Mouse (Mus musculus) left cerebral cortex, postnatal 4 days (tissue): Measurements from ENCODE around the gene C130050O18Rik. TPM values are rescaled to one million over a fixed set of nuclear protein-coding genes. Genes with fewer than 3 reads are reported as not detected.

Experiments
- DNase-seq: peaks from one replicate; pipeline ENCODE4 v3.0.0-alpha.2; 2022
- intact Hi-C: fragments of 180-260 bp; cut with DNase I; formaldehyde crosslinking; loops from one replicate; pipeline ENCODE4 v1.15.1; 2025
- total RNA-seq, 2 experiments: library from RNA; stranded (reverse); gene quantifications; 2 replicates each; pipeline ENCODE4 v1.2.3; 2021

Gene C130050O18Rik
- total RNA-seq = not detected

DNA sequence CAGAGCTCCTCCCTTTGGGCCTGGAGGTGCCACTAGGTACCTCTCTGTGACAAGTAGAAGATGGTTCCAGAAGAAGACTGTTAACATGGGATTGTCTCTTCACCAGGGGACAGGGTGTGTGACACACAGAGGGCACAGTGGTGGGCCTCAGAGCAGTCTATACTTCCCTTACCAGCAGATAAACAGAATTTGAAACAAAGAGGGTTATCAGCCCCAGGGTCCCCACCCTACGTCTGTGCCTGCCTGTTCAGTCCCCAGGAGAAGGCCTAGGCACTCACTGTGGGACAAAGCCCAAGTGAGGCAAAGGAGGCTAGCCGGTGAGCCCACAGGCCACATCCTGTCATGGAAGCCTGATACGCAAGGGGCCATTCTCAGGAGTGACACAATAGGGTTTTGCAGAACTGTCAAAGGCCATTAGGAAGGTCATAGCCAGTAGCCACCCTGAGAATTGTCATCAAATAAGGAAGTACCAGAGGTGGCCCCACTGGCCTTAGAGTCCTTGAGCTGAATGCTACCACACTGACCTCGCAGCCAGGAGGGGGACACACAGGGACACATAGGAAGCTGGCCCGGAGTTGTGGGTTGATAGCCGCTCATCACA is at the start of gene C130050O18Rik:
Gene C130050O18Rik, plus strand, starts transcription at position 480 of the 601 bp plus-strand sequence.
- intact Hi-C loops = no loop called here
- no peak for DNase-seq

DNA sequence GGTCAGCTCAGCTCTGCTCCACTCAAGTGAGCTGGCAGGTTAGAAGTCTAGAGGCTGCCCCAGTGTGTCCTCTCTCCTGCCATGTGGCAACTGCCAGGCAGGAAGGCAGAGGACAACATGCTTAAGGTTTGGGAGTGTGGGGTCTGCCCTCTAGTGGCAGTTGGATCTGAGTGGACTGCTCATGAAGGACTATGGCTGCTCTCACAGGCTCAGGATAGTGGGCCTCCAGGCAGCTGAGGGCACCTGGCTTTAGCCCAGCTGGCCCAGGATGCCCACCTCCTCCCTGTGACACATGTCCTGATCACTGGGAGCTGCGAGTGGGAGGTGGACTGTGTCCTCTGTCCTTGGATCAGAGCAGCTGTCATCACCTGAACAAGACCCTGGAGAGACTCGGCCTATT is 46.4 kb upstream of the C130050O18Rik start:
- peak; percentile 61 for DNase-seq
- intact Hi-C loops = no loop called here

DNA sequence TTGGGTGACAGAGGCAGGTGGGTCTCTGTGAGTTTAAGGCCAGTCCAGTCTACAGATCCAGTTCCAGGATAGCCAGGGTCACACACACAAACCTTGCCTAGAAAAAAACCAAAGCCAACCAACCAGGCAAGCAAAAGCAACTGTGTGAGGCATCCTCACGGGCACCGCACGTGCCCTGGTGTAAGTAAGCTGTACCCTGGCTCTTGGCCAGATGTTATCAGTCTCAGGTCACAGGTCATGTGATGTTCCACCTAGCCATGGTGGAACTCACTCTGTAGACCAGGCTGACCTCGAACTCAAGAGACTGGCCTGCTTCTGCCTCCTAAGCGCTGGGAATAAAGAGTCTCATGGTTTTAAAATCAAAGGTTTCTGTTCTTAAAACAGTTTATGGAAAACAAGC is 45.8 kb upstream of the C130050O18Rik start:
- no peak for DNase-seq
- intact Hi-C loops = no loop called here

DNA sequence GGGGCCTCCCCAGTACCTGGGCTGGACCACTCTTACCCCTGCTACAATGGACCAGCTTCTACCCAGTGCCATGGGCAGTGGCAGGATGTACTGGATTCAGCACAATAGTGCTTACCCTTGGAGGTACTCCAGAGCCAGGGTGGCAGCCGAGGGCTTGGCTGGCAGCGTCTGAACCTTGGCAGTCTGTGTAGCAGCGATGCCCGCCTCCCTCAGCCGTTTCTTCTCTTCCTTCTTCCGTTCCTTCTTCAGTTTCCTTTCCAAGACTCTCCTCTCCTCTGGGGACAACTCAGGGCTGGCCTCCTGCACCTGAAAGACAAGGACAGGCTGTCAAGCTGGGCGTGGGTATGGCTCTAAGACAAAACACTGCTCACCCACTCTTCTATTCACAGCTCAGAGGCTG is 41.2 kb upstream of the C130050O18Rik start:
- intact Hi-C loops = loop anchor here (5.0 kb wide), 1 partner anchor 103 kb away; no protein-coding TSS in a partner anchor
- DNase-seq = no peak

DNA sequence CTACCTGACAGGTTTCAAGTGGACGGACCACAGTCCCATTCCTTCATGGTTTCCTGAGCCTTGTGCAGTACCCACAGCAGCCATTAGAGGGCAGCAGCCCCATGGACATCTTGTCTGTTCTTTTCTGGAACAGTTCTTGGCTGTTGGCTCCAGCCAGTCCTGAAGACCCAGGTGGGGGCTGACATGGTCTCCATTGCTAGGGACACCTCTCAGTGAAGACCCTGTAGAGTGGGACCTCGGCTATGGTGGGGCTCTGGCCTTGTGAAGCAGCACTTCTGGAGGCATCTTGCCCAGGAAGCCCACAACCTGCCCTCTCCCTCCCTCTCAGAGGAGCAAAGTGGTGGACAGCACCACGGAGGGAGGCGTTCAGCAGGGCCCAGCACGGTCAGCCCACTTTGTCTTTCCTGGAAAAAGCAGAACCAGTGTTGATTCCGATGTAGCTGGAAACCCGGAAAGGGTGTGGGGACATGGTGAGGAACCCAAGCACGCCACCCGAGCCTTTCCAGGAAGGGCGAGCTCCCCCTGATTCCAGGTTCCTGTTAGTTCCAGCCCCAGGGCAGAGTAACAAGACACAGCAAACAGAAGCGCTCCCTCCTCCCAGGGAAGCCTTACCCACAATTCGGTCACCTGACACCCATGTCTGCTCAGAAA is 40.7 kb upstream of the C130050O18Rik start:
- intact Hi-C loops = loop anchor here (5.0 kb wide), 1 partner anchor 103 kb away; no protein-coding TSS in a partner anchor
- DNase-seq = peak; percentile 92

DNA sequence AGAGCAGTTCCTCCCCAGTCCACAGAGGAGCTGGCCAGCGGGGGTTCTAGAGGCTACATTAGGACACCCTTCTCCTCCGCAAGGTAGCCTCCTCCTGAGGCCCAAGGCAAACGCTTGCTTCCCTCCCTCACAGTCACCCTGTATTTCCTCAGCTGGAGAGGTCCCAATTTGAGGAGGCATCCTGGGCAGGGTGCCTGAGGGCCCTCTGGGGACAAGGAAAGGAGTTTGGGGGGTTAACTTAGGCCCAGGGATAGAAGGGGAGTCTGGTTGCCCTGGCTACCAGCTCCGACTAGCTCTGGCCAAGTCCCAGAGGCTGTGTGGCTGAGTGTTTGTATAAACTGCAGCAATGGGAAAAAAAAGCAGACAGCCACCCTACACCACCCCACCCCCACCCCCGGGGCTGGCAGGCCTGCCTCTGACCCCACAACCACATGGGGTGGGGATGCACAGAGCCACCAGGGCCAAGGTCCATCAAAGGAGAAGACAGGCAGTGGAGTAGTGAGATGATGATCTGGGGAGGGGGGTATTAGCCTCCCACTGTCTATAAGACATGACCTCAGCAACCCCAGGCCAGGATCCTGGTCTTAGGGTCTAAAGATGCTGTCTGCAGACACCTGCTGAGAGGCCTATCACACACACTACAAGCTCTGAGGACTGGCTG is 40.0 kb upstream of the C130050O18Rik start:
- intact Hi-C loops = loop anchor here (5.0 kb wide), 1 partner anchor 102 kb away; no protein-coding TSS in a partner anchor
- DNase-seq = no peak

DNA sequence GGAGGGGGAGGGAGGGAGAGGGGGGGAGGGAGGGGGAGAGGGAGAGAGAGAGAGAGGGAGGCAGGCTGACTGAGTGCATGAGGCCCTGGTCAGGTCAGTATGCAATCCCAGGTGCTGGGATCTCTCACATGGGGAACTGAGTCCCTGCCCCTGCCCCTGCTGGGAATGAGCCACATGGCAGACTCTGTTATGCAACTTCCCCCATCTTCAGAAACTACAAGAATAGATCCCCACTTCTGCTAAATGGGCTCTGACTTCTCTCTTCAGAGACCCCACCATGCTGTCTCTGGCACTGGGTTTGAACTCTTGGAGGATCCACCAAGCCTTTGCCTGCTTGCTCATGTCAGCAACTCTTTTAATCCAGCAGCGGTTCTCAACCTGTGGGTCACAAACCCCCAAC is 39.3 kb upstream of the C130050O18Rik start:
- intact Hi-C loops = no loop called here

DNA sequence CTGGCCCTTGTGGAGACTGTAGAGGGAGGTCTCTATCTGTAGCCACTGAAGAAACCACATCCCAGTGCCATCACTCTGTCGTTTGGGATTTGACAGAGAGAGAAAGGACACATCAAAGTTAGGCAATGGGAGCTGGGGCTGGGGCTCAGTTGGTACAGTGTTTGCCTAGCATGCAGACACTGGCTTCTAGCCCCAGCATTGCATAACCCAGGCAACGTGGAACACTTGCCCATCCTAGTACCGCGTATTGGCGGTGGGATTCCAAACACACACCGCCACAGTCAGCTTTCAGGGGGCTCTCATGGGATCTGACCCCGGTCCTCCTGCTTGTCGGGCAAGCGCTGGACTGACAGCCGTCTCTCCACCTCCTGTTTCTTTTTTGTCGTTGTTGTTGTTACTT is 38.6 kb upstream of the C130050O18Rik start:
- no peak for DNase-seq
- intact Hi-C loops = no loop called here

More for the DNA sequence above, 39.3 kb upstream of the C130050O18Rik start:
- no peak for DNase-seq

DNA sequence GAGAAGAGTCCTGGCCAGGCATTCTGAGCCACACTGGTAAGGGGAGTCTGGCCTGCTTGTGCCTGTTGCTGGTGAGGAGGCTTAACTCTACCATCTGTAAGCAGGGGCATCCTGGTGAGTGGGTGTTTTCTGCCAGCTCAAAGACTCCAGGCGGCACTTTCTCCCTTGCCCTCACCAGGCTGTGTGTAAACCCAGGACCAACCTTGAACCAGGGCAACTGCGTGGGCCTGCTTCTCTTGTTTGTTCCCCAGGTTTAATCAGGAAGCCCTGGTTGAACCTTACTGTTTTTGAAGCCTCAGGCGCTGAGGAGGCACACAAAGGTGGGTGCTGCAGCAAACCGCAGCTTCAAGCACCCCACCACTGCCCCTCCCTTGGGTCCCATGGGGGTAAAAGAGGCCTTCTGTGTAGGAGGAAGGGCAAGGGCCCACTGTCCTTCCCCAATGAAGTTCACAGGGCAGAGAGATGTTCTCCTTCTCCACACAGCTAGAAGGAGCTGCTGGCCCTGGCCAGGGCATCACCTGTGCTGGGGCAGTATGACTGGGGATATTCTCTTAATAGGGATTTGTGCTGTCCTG is 37.1 kb upstream of the C130050O18Rik start:
- intact Hi-C loops = no loop called here
- no peak for DNase-seq

DNA sequence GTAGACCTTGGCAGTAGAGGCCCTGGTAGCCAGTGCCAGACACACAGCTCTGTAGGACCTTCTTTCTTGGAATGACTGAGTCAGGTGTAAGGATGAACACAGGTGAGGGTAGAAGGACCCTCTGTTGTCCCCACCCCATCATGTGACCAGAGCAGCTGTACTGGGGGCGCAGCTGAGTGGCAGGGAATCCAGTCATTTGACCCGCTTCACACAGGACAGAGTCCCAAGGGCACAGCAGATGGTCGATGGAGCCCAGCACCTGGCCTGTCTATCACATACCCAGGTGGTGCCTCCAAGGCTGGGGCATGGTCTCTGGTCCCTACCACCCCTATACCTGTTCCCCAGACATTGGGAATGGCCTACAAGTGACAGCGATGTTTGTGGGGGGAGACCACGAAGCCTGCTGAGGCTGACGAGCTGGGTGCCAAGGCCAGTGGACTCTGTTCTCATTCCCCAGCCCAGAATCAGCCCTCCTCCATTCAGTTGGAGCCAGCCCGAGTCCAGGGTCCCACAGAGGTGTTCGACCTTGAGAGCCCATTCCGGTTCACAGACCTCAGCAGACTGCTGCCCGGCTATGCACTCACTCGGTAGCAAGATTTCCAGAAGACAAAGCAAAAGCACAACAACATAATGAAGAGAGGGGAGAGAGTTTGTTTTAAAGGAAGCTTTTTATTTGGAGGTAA is 36.3 kb upstream of the C130050O18Rik start:
- intact Hi-C loops = no loop called here
- no peak for DNase-seq

DNA sequence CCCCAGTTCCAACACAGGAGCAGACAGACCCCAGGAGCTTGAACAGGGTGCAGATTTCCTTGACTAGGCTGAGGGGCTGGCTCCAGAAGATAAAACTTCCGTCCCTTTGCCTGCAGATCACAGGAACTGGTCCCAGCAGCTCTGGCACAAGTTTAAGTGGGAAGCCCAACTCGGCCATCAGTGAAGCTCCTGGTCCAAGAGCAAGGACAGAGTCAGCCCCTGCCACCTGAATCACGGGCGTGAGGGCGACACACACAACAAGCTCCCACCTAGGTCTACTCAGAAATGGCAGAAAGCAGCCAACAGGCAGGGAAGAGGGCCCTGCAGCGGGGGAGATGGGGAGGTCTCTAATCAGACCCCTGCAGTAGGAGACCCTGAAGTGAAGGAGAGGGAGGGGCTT is 34.7 kb upstream of the C130050O18Rik start:
- intact Hi-C loops = no loop called here

DNA sequence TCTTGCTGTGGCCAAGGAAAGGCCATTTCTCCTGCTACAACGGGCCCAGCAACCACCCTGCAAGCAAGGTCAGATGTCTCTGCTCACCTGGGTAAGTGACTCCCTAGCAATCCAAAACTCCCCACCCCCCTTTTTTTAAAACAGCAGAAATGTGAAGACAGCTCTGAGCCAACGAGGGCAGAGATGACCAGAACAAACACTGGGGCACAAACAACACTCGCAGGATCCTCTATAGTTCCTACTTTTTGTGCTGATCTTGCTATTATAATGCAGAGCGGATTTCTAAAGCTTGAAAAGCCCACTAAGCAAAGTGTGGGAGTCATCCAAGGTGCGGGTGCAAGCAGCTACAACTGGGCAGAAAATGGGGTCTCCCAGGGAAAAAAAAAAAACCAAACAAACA is 34.0 kb upstream of the C130050O18Rik start:
- intact Hi-C loops = no loop called here
- no peak for DNase-seq

More for the DNA sequence above, 34.7 kb upstream of the C130050O18Rik start:
- DNase-seq = no peak

DNA sequence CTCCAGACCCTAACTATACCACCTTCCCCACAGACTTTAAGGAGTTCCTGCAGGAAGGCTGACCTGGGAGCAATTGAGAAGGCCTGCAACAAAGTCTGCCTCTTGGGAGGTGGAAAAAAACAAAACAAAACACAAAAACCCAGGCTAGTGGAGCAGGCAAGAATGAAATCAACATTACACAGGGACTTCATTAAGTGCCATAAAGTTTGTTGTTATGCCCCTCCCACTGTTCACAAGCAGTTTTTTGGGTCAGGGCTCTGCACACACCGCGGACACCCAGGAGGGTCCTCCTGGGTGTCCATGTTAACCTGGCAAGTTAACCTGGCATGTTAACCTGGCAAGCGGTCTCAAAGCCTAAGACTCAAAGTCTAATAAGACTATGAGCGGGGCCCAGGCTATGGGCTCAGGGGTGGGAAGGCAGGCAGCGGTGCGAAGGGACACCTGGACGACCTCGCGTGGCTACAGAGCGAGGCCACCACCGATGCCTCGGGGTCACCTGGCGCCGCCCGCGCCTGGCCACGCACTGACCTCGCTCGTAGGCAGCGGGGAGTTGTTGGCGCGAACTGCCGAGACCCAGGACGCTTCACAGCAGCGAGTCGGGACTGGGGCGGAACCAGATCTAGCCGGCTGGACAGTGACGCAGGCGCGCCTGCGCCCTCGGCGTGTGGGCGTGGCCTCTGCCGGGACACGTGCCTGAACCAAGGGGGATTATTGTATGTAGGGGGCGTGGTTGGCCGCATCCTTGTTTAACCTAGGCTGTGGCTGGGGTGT is 33.3 kb upstream of the C130050O18Rik start:
- peak; percentile 93 for DNase-seq
- intact Hi-C loops = no loop called here

DNA sequence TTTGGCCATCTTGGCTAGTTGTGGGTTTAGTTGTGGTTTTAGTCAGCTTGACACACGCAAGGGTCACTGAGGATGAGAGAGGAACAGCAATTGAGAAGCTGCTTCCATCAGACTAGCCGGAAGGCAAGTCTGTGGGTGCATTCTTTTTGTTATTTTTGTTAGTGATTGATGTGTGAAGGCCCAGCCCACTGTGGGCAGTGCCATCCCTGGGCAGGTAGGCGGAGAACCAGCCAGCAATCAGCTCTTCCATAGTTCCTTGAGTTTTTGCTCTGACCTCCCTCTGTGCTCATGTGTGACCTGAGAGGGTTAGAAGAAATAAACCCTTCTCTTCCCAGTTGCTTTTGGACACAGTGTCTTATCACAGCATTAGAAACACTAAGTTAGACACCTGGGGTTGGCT is 32.0 kb upstream of the C130050O18Rik start:
- intact Hi-C loops = no loop called here
- DNase-seq = no peak

DNA sequence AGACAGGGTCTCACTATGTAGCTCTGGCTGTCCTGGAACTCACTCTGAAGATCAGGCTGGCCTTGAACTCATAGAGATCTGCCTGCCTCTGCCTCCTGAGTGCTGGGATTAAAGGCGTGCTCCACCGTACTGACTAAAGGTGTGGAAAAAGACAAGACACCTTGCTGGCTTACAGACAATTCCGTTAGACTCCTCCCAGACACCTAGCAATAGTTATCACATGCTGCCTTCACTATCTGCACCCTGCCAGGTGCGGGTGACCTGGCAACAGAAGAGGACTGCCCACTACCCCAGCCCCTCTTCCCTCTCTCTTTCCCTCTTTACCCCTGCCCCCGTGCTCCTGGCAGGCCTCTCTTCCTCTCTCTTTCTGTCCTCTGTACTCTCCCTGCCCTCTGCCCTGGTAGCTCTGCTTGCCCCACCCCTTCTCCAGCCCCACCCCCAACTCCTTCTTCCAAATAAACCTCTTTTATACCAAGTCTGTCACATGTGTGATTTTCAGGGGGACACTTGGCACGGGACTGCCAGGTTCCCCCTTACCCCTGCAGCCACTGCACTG is 31.1 kb upstream of the C130050O18Rik start:
- intact Hi-C loops = no loop called here
- no peak for DNase-seq

DNA sequence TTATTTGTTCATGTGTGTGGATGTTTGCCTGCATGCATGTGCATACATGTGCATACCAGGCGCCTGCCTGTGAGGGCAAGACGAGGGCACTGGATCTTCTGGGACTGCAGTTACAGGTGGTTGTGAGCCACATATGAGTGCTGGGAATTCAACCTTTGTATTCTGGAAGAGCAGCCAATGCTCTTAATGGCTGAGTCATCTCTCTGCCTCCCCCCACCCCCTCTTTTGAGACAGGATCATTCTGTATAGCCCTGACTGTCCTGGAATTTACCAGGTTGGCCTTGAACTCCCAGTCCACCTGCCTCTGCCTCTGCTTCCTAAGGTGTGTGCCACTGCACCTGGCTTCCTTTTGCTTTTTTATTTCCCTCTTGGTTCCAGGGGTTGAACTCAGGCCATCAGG is 30.2 kb upstream of the C130050O18Rik start:
- intact Hi-C loops = no loop called here

DNA sequence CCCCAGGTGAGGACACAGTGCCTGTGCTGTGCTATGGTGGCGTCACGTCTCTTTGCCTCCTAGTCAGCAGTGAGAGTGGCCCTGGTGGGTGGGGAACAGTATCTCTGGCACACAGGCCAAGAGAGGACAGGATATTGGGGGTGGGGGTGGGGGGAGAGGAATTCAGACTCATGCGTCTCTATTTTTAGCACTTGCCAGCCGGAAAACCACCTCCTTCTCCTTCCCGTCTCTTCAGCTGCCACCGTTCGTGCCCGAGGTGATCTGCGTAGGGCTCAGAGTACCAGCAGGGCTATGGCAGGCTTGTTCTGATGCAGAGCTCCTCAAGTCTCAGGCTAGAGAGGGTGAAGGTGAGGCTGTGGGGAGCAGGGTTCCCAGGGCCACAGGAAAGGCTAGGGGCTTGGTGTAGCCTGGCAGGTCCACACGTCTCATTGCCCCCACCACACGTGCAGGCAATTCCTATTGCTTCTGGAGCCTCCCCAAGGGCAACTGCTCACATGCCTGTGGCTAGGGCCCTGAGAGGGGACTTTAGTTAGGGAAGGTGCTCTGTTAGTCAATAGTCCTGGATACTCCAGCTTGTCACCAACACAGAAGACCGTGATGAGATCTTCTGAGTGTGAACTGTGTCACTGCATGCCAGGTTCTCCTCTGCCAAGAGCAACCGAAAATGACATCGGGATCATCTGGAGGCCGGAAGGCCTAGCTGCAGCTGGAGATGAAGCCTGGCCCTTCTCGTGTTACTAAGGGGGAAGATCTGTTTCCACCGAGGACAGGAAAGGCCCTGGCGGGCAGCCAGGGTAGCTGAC is 27.4 kb upstream of the C130050O18Rik start, which contains the start of gene Gpr146:
Gene Gpr146, plus strand, starts transcription at position 230 of the 803 bp plus-strand sequence.
- peak; percentile 47 for DNase-seq

More for the DNA sequence above, 30.2 kb upstream of the C130050O18Rik start:
- no peak for DNase-seq

DNA sequence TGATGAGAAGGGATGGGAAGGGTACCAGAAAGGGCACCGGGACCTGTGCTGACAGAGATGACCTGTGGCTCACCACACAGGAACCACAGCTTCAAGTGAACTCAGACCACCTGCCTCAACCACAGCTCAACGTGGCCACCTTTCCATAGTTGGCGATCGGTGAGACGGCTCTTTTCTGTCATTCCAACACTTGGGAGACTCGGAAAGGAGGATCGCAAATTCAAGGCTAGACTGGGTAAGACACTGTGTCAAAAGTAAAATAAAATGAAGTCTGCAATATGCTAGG is 26.9 kb upstream of the C130050O18Rik start:
- intact Hi-C loops = no loop called here
- no peak for DNase-seq

More for the DNA sequence above, 27.4 kb upstream of the C130050O18Rik start, which contains the start of gene Gpr146:
- intact Hi-C loops = no loop called here
